Mouse (Mus musculus) limb, embryonic 12.5 days (tissue): Measurements from ENCODE around the gene Ppef1. TPM values are rescaled to one million over a fixed set of nuclear protein-coding genes. Genes with fewer than 3 reads are reported as not detected.
"Not testable (repeated sequence)": the region's sequence is repeated elsewhere in the genome, so short reads cannot be mapped to it uniquely, and the experiment has no call there.

ENCODE experiments used
- ATAC-seq: fragments of 200-750 bp; cut with Nextera tagmentation; 2 replicates; pipeline ENCODE4 v1.8.0; 2017; ENCODE audit warnings: low read depth, moderate TSS enrichment; ENCODE audit not compliant: insufficient number of reproducible peaks, insufficient read depth, low FRiP score, low TSS enrichment
- H3K27ac ChIP-seq: fragments of 300-500 bp; sonication (generic); 2 replicates; pipeline ENCODE4 v1.5.1; 2016; ENCODE audit warnings: mild to moderate bottlenecking, moderate library complexity
- H3K27me3 ChIP-seq: fragments of 300-500 bp; sonication (generic); 2 replicates; pipeline ENCODE4 v1.6.1; 2016; ENCODE audit warnings: mild to moderate bottlenecking, moderate library complexity
- H3K36me3 ChIP-seq: fragments of 300-500 bp; sonication (generic); 2 replicates; pipeline ENCODE4 v1.6.1; 2016; ENCODE audit warnings: mild to moderate bottlenecking, moderate library complexity
- H3K4me1 ChIP-seq: fragments of 300-500 bp; sonication (generic); replicated peaks from 2 replicates; pipeline ENCODE4 v1.6.1; 2016
- H3K4me2 ChIP-seq: fragments of 300-500 bp; sonication (generic); 2 replicates; pipeline ENCODE4 v1.6.1; 2016; ENCODE audit warnings: mild to moderate bottlenecking, moderate library complexity
- H3K4me3 ChIP-seq: fragments of 300-500 bp; sonication (generic); replicated peaks from 2 replicates; pipeline ENCODE4 v1.5.1; 2016; ENCODE audit warnings: mild to moderate bottlenecking
- H3K9ac ChIP-seq: fragments of 300-500 bp; sonication (generic); replicated peaks from 2 replicates; pipeline ENCODE4 v1.6.1; 2016; ENCODE audit warnings: mild to moderate bottlenecking, moderate library complexity
- H3K9me3 ChIP-seq: fragments of 300-500 bp; sonication (generic); 2 replicates; pipeline ENCODE4 v1.6.1; 2016; ENCODE audit warnings: mild to moderate bottlenecking, moderate library complexity
- WGBS: fragments of 180-500 bp; shearing (Covaris S2); methylation state at CpG from one replicate; pipeline ENCODE4 v1.1.7; 2016; 5-methylcytosine and 5-hydroxymethylcytosine counted together
- polyA plus RNA-seq: library from polyadenylated mRNA; unstranded; fragments of >200 nt; fragmentation: Nextera tagmentation; extraction: Ambion mirVana; gene quantifications from 2 replicates; pipeline ENCODE4 v1.2.1, GENCODE M21; 2016

Ppef1 gene
- 0.40 and 0.88 TPM in 2 replicates for polyA plus RNA-seq

- 69% methylated on average over 5 of the region's 5 CpGs for WGBS
- peaks cover 24% of the 10 kb centered on the region for H3K27me3 ChIP-seq
- no peak for ATAC-seq
Measured at GRCm38 (mm10) chrX:160735650-160736049, at the start of gene Ppef1. Gene Ppef1 (minus strand): TSS chrX:160735765.

GRCm38 (mm10) chrX:160782276-160782675 lies 46.7 kb upstream of the Ppef1 start:
- H3K9ac ChIP-seq: no peak overlapping the region
- no peaks in the 10 kb centered on the region for H3K36me3 ChIP-seq
- H3K27ac ChIP-seq: no peak overlapping the region
- no peak overlapping the region for H3K4me2 ChIP-seq
- H3K9me3 ChIP-seq: no peaks in the 10 kb centered on the region
- H3K27me3 ChIP-seq: peaks cover 49% of the 10 kb centered on the region
- 80% methylated on average over 5 of the region's 5 CpGs for WGBS
- no peak overlapping the region for H3K4me3 ChIP-seq
- no peaks in the 10 kb centered on the region for H3K4me1 ChIP-seq
- no peak for ATAC-seq

More at GRCm38 (mm10) chrX:160735650-160736049, at the start of gene Ppef1:
- Histone ChIP-seq H3K4me2 (no peak within 1 kb of the TSS), H3K36me3 (no peaks in the 10 kb centered on the region), H3K4me1 (no peaks in the 10 kb centered on the region), H3K9me3 (no peaks in the 10 kb centered on the region), H3K4me3 (no peak within 1 kb of the TSS), H3K27ac (no peak within 1 kb of the TSS), H3K9ac (no peak within 1 kb of the TSS)

GRCm38 (mm10) chrX:160773033-160773432 lies 37.5 kb upstream of the Ppef1 start:
- no peak for ATAC-seq
- H3K27ac ChIP-seq: no peak overlapping the region
- no peaks in the 10 kb centered on the region for H3K36me3 ChIP-seq
- no peaks in the 10 kb centered on the region for H3K4me1 ChIP-seq
- no peak overlapping the region for H3K4me2 ChIP-seq
- H3K4me3 ChIP-seq: no peak overlapping the region
- WGBS: 6% methylated on average over 1 of the region's 1 CpGs
- no peak overlapping the region for H3K9ac ChIP-seq
- H3K27me3 ChIP-seq: peaks cover 32% of the 10 kb centered on the region
- H3K9me3 ChIP-seq: no peaks in the 10 kb centered on the region

- H3K4me1 ChIP-seq, H3K4me2 ChIP-seq, H3K9ac ChIP-seq, H3K36me3 ChIP-seq, H3K27ac ChIP-seq, H3K9me3 ChIP-seq, ATAC-seq, H3K4me3 ChIP-seq: not testable (repeated sequence)
- WGBS: 82% methylated on average over 5 of the region's 5 CpGs
- H3K27me3 ChIP-seq: peaks cover 42% of the 10 kb centered on the region
Measured at GRCm38 (mm10) chrX:160769622-160770021, 34.1 kb upstream of the Ppef1 start.

- Histone ChIP-seq H3K4me2 (peak within 1 kb of the TSS; percentile 37; the same call in 1 of the 2 replicates), H3K36me3 (no peaks in the 10 kb centered on the region), H3K9me3 (no peaks in the 10 kb centered on the region), H3K27me3 (peaks cover 35% of the 10 kb centered on the region), H3K4me3 (no peak within 1 kb of the TSS), H3K9ac (no peak within 1 kb of the TSS), H3K4me1 (no peaks in the 10 kb centered on the region), H3K27ac (no peak within 1 kb of the TSS)
- ATAC-seq: no peak
- WGBS: 90% methylated on average over 2 of the region's 2 CpGs
Measured at GRCm38 (mm10) chrX:160767713-160768112, 32.1 kb upstream of the Ppef1 start, which contains the start of gene Rs1. Gene Rs1 (plus strand): TSS chrX:160768013.

GRCm38 (mm10) chrX:160766233-160766616 lies 30.7 kb upstream of the Ppef1 start:
- Histone ChIP-seq H3K27me3 (peaks cover 33% of the 10 kb centered on the region), H3K4me3 (peak overlapping the region; percentile 45), H3K27ac (no peak overlapping the region), H3K9ac (peak overlapping the region; percentile 37; the same call in 1 of the 2 replicates), H3K4me2 (peak overlapping the region; percentile 37), H3K36me3 (no peaks in the 10 kb centered on the region), H3K9me3 (no peaks in the 10 kb centered on the region), H3K4me1 (no peaks in the 10 kb centered on the region)
- peak; percentile 87 for ATAC-seq
- WGBS: 20% methylated on average over 15 of the region's 15 CpGs

- Histone ChIP-seq H3K27me3 (peaks cover 27% of the 10 kb centered on the region), H3K27ac (no peak overlapping the region), H3K4me3 (peak overlapping the region; percentile 45), H3K9ac (no peak overlapping the region; the same call in 1 of the 2 replicates), H3K4me2 (peak overlapping the region; percentile 48), H3K9me3 (no peaks in the 10 kb centered on the region), H3K4me1 (no peaks in the 10 kb centered on the region), H3K36me3 (no peaks in the 10 kb centered on the region)
- peak; percentile 96 for ATAC-seq
- WGBS: 31% methylated on average over 30 of the region's 30 CpGs
Measured at GRCm38 (mm10) chrX:160765389-160766232, 30.0 kb upstream of the Ppef1 start.

GRCm38 (mm10) chrX:160750808-160751207 lies 15.2 kb upstream of the Ppef1 start:
- ATAC-seq: no peak
- Histone ChIP-seq H3K36me3 (no peaks in the 10 kb centered on the region), H3K27ac (no peak overlapping the region), H3K4me2 (no peak overlapping the region), H3K4me3 (no peak overlapping the region), H3K4me1 (no peaks in the 10 kb centered on the region), H3K9me3 (no peaks in the 10 kb centered on the region), H3K27me3 (peaks cover 26% of the 10 kb centered on the region), H3K9ac (no peak overlapping the region)
- 91% methylated on average over 8 of the region's 8 CpGs for whole genome bisulfite sequencing

- Histone ChIP-seq H3K27ac (no peak overlapping the region), H3K4me2 (no peak overlapping the region), H3K4me3 (no peak overlapping the region), H3K4me1 (no peaks in the 10 kb centered on the region), H3K9me3 (no peaks in the 10 kb centered on the region), H3K36me3 (no peaks in the 10 kb centered on the region), H3K9ac (no peak overlapping the region), H3K27me3 (peaks cover 19% of the 10 kb centered on the region)
- ATAC-seq: no peak
- WGBS: 94% methylated on average over 1 of the region's 1 CpGs
Measured at GRCm38 (mm10) chrX:160748653-160749052, 13.1 kb upstream of the Ppef1 start.

GRCm38 (mm10) chrX:160745399-160745798 lies 9.8 kb upstream of the Ppef1 start:
- no peak for ATAC-seq
- no peaks in the 10 kb centered on the region for H3K9me3 ChIP-seq
- no peaks in the 10 kb centered on the region for H3K36me3 ChIP-seq
- H3K4me3 ChIP-seq: no peak overlapping the region
- H3K4me2 ChIP-seq: no peak overlapping the region
- H3K4me1 ChIP-seq: no peaks in the 10 kb centered on the region
- WGBS: 72% methylated on average over 1 of the region's 1 CpGs
- no peak overlapping the region for H3K9ac ChIP-seq
- peaks cover 6% of the 10 kb centered on the region; the same call in 1 of the 2 replicates for H3K27me3 ChIP-seq
- H3K27ac ChIP-seq: no peak overlapping the region

- Histone ChIP-seq H3K4me3 (no peak overlapping the region), H3K4me2 (no peak overlapping the region), H3K9ac (no peak overlapping the region), H3K9me3 (no peaks in the 10 kb centered on the region), H3K27me3 (peaks cover 18% of the 10 kb centered on the region), H3K4me1 (no peaks in the 10 kb centered on the region), H3K36me3 (no peaks in the 10 kb centered on the region), H3K27ac (no peak overlapping the region)
- ATAC-seq: no peak
- 65% methylated on average over 1 of the region's 1 CpGs for WGBS
Measured at GRCm38 (mm10) chrX:160699171-160699570, 36.4 kb downstream of the Ppef1 start.
